Mouse (Mus musculus): Measurements from ENCODE around the gene Mup21. TPM values are rescaled to one million over a fixed set of nuclear protein-coding genes. Genes with fewer than 3 reads are reported as not detected.

The Mup21 gene
- polyA plus RNA-seq (2014; fragmentation: Illumina TruSeq; extraction: RNeasy Lipid Tissue Mini Kit (QIAGEN cat#74804); ENCODE audit: low read depth, low replicate concordance) = not detected

GRCm38 (mm10) chr4:62150811-62151210, at the start of gene Mup21:
Gene Mup21, minus strand, starts transcription at chr4:62150863.

Other genes starting within 250 kb of the Mup21 start
- not detected for gene Mup20, start 96.7 kb downstream of the Mup21 start, polyA plus RNA-seq (2014; fragmentation: Illumina TruSeq; extraction: RNeasy Lipid Tissue Mini Kit (QIAGEN cat#74804); ENCODE audit: low read depth, low replicate concordance)
- gene Mup3, start 63.5 kb downstream of the Mup21 start, polyA plus RNA-seq (2014; fragmentation: Illumina TruSeq; extraction: RNeasy Lipid Tissue Mini Kit (QIAGEN cat#74804); ENCODE audit: low read depth, low replicate concordance) = 0.36 TPM
- gene Zfp37, start 80.2 kb upstream of the Mup21 start, polyA plus RNA-seq (2014; fragmentation: Illumina TruSeq; extraction: RNeasy Lipid Tissue Mini Kit (QIAGEN cat#74804); ENCODE audit: low read depth, low replicate concordance) = 6.1 TPM
- gene Slc31a2, start 111.7 kb upstream of the Mup21 start, polyA plus RNA-seq (2014; fragmentation: Illumina TruSeq; extraction: RNeasy Lipid Tissue Mini Kit (QIAGEN cat#74804); ENCODE audit: low read depth, low replicate concordance) = 66.4 TPM
- 27.7 TPM for gene Fkbp15, start 209.7 kb upstream of the Mup21 start, polyA plus RNA-seq (2014; fragmentation: Illumina TruSeq; extraction: RNeasy Lipid Tissue Mini Kit (QIAGEN cat#74804); ENCODE audit: low read depth, low replicate concordance)
- 78.7 TPM for gene Slc31a1, start 209.9 kb upstream of the Mup21 start, polyA plus RNA-seq (2014; fragmentation: Illumina TruSeq; extraction: RNeasy Lipid Tissue Mini Kit (QIAGEN cat#74804); ENCODE audit: low read depth, low replicate concordance)